Mouse (Mus musculus) embryonic fibroblast, embryonic 13.5 days (primary cell): ENCODE measurements around the gene Ntf3. TPM values are rescaled to one million over a fixed set of nuclear protein-coding genes. Genes with fewer than 3 reads are reported as not detected.
A peak's percentile ranks its signal among the peaks of the same experiment; 100 is the strongest.

ENCODE experiments used
- H3K27ac ChIP-seq: 2 replicates; pipeline ENCODE4 v1.5.1; 2012; ENCODE audit warnings: low read length, control low read depth, inconsistent platforms; ENCODE audit not compliant: insufficient read depth
- H3K4me1 ChIP-seq: 2 replicates; pipeline ENCODE4 v1.6.1; 2011; ENCODE audit warnings: low read length; ENCODE audit not compliant: control insufficient read depth, insufficient read depth
- H3K4me3 ChIP-seq: 2 replicates; pipeline ENCODE4 v1.5.1; 2011; ENCODE audit warnings: mild to moderate bottlenecking, control low read depth, low read length; ENCODE audit not compliant: insufficient read depth
- CTCF ChIP-seq: IDR thresholded peaks from 2 replicates; pipeline ENCODE4 v1.5.1; 2011; ENCODE audit warnings: mild to moderate bottlenecking, control low read depth, low read length, moderate library complexity, borderline replicate concordance; ENCODE audit not compliant: insufficient read depth
- POLR2A ChIP-seq: IDR thresholded peaks from 2 replicates; pipeline ENCODE4 v1.6.1; 2011; ENCODE audit warnings: low read depth, mild to moderate bottlenecking, control low read depth, low read length, moderate library complexity
- polyA plus RNA-seq: library from polyadenylated mRNA; stranded (reverse); fragments of >200 nt; gene quantifications from 2 replicates; pipeline ENCODE4 v1.2.4, GENCODE M21; 2011; ENCODE audit warnings: low read depth; ENCODE audit not compliant: missing spikeins, insufficient read length

The Ntf3 gene
- polyA plus RNA-seq, 1 experiment = 8.0 TPM

DNA sequence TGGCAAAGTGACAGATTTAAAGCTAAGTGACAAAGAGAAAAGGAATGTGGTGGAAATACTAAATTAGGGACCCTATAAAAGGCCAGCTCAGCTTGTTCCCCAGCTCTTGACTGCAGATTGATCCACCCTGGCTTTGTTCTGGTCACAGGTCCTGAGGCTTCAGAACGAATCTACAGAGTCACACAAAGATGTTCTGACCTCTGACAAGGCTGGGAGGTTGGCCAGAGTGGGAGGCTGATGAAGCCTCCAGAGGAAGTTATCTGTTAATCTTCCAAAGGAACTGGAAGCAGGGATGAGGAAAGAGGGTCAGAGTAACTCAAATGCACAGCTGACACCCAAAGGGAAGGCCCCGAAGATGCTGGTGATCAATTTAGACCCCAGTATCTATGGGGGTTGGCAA, 59.3 kb downstream of the Ntf3 start:
- no peak overlapping the region for H3K4me3 ChIP-seq
- H3K27ac ChIP-seq = peak overlapping the region; percentile 69
- peaks cover 7% of the 10 kb centered on the region for H3K4me1 ChIP-seq
- TF ChIP-seq CTCF = no peak
- no peak for TF ChIP-seq POLR2A

DNA sequence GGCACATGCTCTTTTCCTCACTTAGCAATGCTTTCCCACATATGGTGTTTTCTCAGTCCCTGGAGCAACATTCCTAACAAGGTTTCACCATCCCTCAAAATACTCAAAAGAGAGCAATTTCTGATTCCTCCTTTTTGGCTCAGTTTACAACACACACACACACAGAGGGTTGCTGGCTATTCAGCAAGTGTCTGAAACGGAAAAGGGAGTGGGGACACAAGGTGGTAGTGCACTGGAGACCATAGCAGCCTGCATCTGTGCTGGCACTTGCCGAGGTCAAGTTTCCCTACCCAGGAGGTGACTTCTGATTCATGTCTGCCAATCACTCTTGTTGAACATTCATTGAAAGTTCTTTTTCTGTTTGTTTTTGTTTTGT, 59.9 kb downstream of the Ntf3 start:
- Histone ChIP-seq H3K4me1 (peaks cover 7% of the 10 kb centered on the region), H3K27ac (peak overlapping the region; percentile 69), H3K4me3 (no peak overlapping the region)
- TF ChIP-seq CTCF (no peak), POLR2A (no peak)

DNA sequence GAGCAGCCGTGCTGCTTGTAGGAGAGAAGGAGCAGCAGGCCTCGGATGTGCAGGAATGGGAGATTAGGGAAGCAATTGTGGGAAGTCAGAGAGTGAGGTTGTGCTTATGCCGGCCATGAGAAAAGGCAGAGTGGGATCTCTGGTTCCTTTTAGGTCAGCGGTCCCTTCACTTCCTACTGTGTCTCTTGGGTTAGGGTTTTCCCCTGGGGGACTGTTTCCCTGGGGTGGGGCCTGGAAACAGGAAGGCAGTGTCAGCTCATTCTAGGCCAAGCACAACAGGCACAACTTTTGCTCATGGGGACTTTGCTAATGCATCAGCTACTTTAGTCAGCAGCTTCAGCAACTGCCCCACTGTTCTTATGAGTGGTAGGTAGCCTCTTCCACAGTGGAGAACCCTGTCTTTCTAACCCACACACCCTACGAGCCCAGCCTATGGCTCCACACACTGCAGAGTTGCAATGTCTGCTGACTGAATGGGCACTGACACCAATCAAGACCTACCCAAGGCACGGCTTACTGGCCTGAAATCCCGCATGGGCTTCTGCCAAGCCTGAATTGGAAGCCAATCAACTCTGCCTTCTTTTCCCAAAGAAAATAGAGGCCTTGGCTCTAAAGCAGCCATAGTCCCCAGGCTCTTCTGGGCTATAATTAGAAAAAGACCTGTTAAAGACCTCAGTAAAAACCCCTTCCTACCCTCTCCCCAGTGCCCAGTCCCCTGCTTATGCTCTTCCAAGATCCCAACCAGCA, 60.5 kb downstream of the Ntf3 start:
- Histone ChIP-seq H3K27ac (peak overlapping the region; percentile 69), H3K4me3 (no peak overlapping the region), H3K4me1 (peaks cover 7% of the 10 kb centered on the region)
- no peak for TF ChIP-seq CTCF
- no peak for TF ChIP-seq POLR2A

DNA sequence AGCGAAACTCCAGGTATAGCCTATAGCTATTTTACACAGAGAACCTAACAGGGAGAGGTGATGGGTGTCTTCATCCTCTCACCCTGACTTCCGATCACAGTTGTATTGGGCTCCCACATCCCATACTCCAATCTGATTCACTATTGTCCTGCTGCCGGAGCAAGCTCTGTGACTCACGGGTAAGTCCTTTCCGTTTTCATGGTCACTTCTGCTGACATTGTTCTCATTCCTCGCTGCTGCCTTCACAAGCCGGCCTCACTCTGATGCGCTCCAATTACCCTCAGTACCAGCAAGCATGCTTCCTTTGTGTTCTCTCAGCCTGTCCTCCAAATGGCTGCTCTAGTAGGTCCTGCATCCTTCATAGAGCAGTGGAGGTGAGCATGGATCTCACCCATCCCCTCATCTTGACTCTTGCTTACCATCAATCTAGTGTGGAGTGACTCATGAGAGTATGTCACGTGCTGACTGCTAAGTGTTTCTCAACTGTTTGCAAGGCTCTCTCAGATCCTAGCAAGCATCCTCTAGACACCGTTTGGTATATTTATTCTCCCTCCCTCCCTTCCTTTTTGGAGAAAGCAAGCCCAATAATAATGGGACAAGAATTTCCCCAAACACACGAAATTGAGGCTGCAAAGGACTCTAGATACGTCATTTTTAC, 61.5 kb downstream of the Ntf3 start:
- H3K27ac ChIP-seq = peak overlapping the region; percentile 69
- peaks cover 7% of the 10 kb centered on the region for H3K4me1 ChIP-seq
- TF ChIP-seq CTCF (no peak), POLR2A (no peak)
- no peak overlapping the region for H3K4me3 ChIP-seq

DNA sequence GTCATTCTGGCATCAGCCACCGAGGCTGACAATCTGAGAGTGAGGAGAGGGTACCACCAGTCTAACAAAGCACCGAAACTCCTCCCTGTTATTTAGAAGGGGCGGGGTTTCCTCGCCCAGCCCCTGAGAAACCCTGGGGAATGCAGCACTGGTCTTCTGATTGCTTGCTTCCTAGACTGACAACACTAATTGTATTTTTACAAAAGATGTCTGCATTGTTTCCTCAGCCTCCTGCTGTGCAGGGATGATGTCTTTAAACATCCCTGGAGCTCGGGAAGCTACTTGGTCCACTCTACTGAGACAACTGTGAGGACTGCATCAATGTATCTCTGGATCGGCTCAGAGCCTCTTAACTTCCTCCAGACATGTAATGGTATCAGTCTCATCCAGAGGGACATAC, 64.1 kb downstream of the Ntf3 start:
- H3K4me1 ChIP-seq = peaks cover 9% of the 10 kb centered on the region
- no peak overlapping the region for H3K4me3 ChIP-seq
- H3K27ac ChIP-seq = no peak overlapping the region
- TF ChIP-seq POLR2A (no peak), CTCF (no peak)

DNA sequence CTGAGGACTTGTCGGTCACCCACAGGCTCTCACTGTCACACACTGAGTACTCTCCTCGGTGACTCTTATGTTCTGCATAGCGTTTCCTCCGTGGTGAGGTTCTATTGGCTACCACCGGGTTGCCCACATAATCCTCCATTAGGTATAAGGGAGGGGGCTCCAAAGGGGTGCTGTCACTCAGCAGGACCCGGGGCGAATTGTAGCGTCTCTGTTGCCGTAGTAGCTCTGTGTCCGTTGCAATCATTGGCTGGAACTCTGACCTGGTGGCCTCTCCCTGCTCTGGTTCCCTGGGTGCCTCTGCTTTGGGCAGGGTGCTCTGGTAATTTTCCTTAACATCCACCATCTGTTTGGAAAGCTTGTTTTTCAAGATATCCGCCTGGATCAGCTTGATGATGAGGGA, 64.7 kb downstream of the Ntf3 start:
- no peak overlapping the region for H3K27ac ChIP-seq
- TF ChIP-seq POLR2A (no peak), CTCF (no peak)
- H3K4me3 ChIP-seq = no peak overlapping the region

DNA sequence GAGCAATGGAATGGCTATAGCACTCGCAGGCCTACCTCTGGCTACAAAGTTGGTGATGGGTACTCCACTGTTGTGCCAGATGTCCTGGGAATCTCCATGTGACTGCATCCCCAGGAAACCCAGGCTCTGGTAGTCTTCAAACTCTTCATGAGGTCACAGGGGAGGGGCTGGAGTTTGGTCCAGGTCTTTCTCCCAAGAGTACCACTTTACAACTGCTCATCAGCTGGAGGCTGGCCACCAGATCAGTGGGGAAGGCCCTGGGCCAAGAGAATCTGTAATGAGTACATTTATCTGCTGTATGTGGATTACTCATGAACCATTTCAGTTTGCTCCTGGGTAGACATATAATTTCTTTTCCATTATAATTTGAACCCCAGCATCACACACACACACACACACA, 66.1 kb downstream of the Ntf3 start:
- Histone ChIP-seq H3K27ac (no peak overlapping the region), H3K4me1 (peaks cover 5% of the 10 kb centered on the region; the same call in 1 of the 2 replicates), H3K4me3 (no peak overlapping the region)
- TF ChIP-seq CTCF = no peak
- no peak for TF ChIP-seq POLR2A

More for the DNA sequence above, 64.7 kb downstream of the Ntf3 start:
- H3K4me1 ChIP-seq = peaks cover 9% of the 10 kb centered on the region

DNA sequence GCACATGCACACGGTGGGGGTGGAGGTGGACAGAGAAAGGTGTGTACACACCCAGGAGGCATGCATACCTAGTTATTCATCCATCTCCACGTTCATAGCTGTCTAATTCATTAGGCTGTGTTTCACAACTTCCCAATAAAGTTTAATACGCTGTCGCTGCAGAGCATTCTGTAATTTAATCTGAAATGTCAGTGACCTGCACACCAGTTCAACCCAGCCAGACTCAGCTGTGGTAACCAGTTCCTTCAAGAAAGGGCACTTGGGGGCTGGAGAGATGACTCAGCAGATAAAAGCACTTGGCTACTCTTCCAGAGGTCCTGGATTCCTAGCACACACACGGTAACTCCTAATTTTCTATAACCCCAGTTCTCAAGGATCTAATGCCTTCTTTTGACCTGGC, 69.2 kb downstream of the Ntf3 start:
- H3K27ac ChIP-seq = no peak overlapping the region
- no peak overlapping the region for H3K4me3 ChIP-seq
- H3K4me1 ChIP-seq = 0 out of 2 replicates have a peak, but pooled peaks cover 2% of the 10 kb centered on the region
- TF ChIP-seq CTCF (no peak), POLR2A (no peak)

DNA sequence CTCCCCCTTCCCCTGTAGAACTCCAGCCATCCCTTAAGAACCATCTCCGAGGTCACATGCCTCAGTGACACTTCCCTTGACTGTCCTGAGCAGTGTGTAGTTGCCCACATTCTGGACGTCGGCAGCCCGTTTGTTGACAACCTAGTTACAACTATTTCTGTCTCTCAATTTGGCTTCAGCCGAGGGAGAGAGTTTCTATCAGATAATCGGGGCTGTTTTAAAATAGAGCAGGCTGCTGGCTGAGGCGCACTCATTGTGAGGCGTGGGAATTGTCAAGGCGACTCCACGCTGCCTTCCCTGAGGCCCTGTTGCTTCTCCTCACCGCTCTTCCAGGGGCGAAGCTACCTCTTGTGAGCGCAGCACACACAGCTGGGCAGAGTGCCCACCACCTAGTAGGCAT, 70.6 kb downstream of the Ntf3 start:
- Histone ChIP-seq H3K27ac (no peak overlapping the region), H3K4me3 (no peak overlapping the region)
- TF ChIP-seq CTCF (no peak), POLR2A (no peak)

DNA sequence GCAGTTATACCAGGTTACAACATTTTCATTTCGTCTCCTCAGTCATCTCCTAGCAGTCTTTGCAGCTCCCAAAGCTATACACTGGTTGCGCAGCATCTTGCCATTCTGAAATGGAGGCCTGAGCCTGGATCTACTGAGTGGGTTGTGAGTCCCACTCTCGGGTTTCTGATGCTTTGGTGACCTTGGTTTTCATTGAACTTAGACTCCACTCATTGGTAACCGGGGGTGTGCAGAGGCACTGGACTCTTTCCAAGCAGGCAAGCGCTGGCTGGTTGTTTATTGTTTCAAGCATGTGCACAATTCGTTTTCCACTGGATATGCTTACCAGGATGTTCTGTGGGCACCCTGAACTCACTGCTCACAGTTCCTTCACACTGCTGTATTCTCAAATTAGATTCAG, 71.7 kb downstream of the Ntf3 start:
- 0 out of 2 replicates have a peak, but pooled peaks cover 2% of the 10 kb centered on the region for H3K4me1 ChIP-seq
- H3K4me3 ChIP-seq = no peak overlapping the region
- TF ChIP-seq POLR2A (no peak), CTCF (no peak)
- no peak overlapping the region for H3K27ac ChIP-seq

More for the DNA sequence above, 70.6 kb downstream of the Ntf3 start:
- H3K4me1 ChIP-seq = 0 out of 2 replicates have a peak, but pooled peaks cover 2% of the 10 kb centered on the region
